Mouse (Mus musculus) intestine, embryonic 16.5 days (tissue): Measurements from ENCODE around the gene Slc5a10. TPM values are rescaled to one million over a fixed set of nuclear protein-coding genes. Genes with fewer than 3 reads are reported as not detected.

Experiments
- polyA plus RNA-seq: library from polyadenylated mRNA; unstranded; fragments of >200 nt; fragmentation: Nextera tagmentation; extraction: Ambion mirVana; gene quantifications from 2 replicates; pipeline ENCODE4 v1.2.1, GENCODE M21; 2015

Slc5a10 gene
- polyA plus RNA-seq, 1 experiment from 2014 or later, result 0.11 TPM

Other genes with a start within 250 kb of the Slc5a10 start
- 229 and 237 TPM in 2 replicates for gene Mfap4, start 235.4 kb downstream of the Slc5a10 start, polyA plus RNA-seq
- 34.2 and 34.9 TPM in 2 replicates for gene Mapk7, start 226.4 kb downstream of the Slc5a10 start, polyA plus RNA-seq
- 18.9 and 19.2 TPM in 2 replicates for gene B9d1, start 215.7 kb downstream of the Slc5a10 start, polyA plus RNA-seq
- 13.9 and 15.6 TPM in 2 replicates for gene Epn2, start 141.1 kb downstream of the Slc5a10 start, polyA plus RNA-seq
- 7.2 and 8.6 TPM in 2 replicates for gene Grap, start 67.6 kb downstream of the Slc5a10 start, polyA plus RNA-seq
- 9.6 and 12.9 TPM in 2 replicates for gene Fam83g, start 36.7 kb downstream of the Slc5a10 start, polyA plus RNA-seq
- gene Prpsap2, start 41.3 kb upstream of the Slc5a10 start, polyA plus RNA-seq, result 25.0 and 26.3 TPM in 2 replicates
- 5.7 and 6.8 TPM in 2 replicates for gene Ulk2, start 134.2 kb upstream of the Slc5a10 start, polyA plus RNA-seq
- gene Akap10, start 209.4 kb upstream of the Slc5a10 start, polyA plus RNA-seq, result 12.3 and 13.0 TPM in 2 replicates
- gene Specc1, start 235.9 kb upstream of the Slc5a10 start, polyA plus RNA-seq, result 7.3 and 8.3 TPM in 2 replicates